Mouse (Mus musculus) forebrain, embryonic 11.5 days (tissue): ENCODE results near the gene G0s2. TPM values are rescaled to one million over a fixed set of nuclear protein-coding genes. Genes with fewer than 3 reads are reported as not detected.

Experiments
- ATAC-seq: fragments of 200-750 bp; cut with Nextera tagmentation; replicated peaks from 2 replicates; pipeline ENCODE4 v1.8.0; 2017; ENCODE audit warnings: moderate TSS enrichment; ENCODE audit not compliant: low FRiP score
- DNase-seq: peaks from one replicate; pipeline ENCODE4 v3.0.0-alpha.2; 2017; ENCODE audit warnings: low spot score
- H3K27ac ChIP-seq: fragments of 300-500 bp; sonication (generic); 2 replicates; pipeline ENCODE4 v1.5.1; 2014; ENCODE audit warnings: low read depth, low read length
- H3K27me3 ChIP-seq: fragments of 300-500 bp; sonication (generic); 2 replicates; pipeline ENCODE4 v1.6.1; 2014; ENCODE audit warnings: mild to moderate bottlenecking, low read length, mixed read lengths; ENCODE audit not compliant: control insufficient read depth, insufficient read depth
- H3K36me3 ChIP-seq: fragments of 300-500 bp; sonication (generic); 2 replicates; pipeline ENCODE4 v1.6.1; 2014; ENCODE audit warnings: mild to moderate bottlenecking, low read length, moderate library complexity, mixed read lengths; ENCODE audit not compliant: control insufficient read depth, insufficient read depth
- H3K4me1 ChIP-seq: fragments of 300-500 bp; sonication (generic); replicated peaks from 2 replicates; pipeline ENCODE4 v1.6.1; 2014; ENCODE audit warnings: low read length, mixed read lengths; ENCODE audit not compliant: control insufficient read depth, insufficient read depth
- H3K4me2 ChIP-seq: fragments of 300-500 bp; sonication (generic); 2 replicates; pipeline ENCODE4 v1.6.1; 2014; ENCODE audit warnings: low read depth, mild to moderate bottlenecking, low read length, moderate library complexity, mixed read lengths; ENCODE audit not compliant: severe bottlenecking
- H3K4me3 ChIP-seq: fragments of 300-500 bp; sonication (generic); 2 replicates; pipeline ENCODE4 v1.5.1; 2014; ENCODE audit warnings: low read depth, low read length
- H3K9ac ChIP-seq: fragments of 300-500 bp; sonication (generic); 2 replicates; pipeline ENCODE4 v1.6.1; 2014; ENCODE audit warnings: low read length
- H3K9me3 ChIP-seq: fragments of 300-500 bp; sonication (generic); 2 replicates; pipeline ENCODE4 v1.6.1; 2016; ENCODE audit warnings: low read length, mixed read lengths; ENCODE audit not compliant: control insufficient read depth
- WGBS: fragments of 180-500 bp; shearing (Covaris S2); extraction: QIAGEN DNeasy Blood & Tissue Kit; methylation state at CpG from one replicate; pipeline ENCODE4 v1.1.7; 2014; 5-methylcytosine and 5-hydroxymethylcytosine counted together
- polyA plus RNA-seq: library from polyadenylated mRNA; unstranded; fragments of >200 nt; fragmentation: Nextera tagmentation; extraction: Ambion mirVana; gene quantifications from 2 replicates; pipeline ENCODE4 v1.2.1, GENCODE M21; 2014

G0s2 gene
- polyA plus RNA-seq, 1 experiment from 2014 or later, result 6.8 TPM

DNA sequence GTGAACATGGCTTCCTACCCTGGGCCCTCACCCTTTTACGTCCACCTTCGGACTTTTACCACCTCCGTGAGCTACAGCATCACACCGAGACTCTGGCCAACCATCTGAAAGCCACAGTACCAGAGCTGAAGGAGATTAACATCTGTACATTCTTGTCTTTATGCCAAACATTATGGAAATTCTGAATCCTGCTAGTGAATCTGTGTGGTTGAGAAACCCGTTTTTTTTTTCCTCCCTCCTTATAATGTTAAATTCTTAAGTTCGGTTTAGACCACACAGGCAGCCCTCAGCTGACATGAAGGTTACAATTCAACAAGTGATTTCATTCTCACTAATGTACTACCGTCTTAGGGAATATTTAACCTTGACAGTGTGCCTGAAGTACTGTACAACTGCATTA is 38.1 kb downstream of the G0s2 start:
- DNase-seq (no peak), ATAC-seq (no peak)
- H3K4me1 ChIP-seq, result no peaks in the 10 kb centered on the region
- H3K4me3 ChIP-seq, result no peak overlapping the region
- H3K27ac ChIP-seq, result no peak overlapping the region
- H3K9me3 ChIP-seq, result no peaks in the 10 kb centered on the region
- H3K27me3 ChIP-seq, result no peaks in the 10 kb centered on the region
- H3K9ac ChIP-seq, result no peak overlapping the region
- H3K4me2 ChIP-seq, result no peak overlapping the region
- WGBS, result 92% methylated on average over 7 of the region's 7 CpGs
- H3K36me3 ChIP-seq, result no peaks in the 10 kb centered on the region

DNA sequence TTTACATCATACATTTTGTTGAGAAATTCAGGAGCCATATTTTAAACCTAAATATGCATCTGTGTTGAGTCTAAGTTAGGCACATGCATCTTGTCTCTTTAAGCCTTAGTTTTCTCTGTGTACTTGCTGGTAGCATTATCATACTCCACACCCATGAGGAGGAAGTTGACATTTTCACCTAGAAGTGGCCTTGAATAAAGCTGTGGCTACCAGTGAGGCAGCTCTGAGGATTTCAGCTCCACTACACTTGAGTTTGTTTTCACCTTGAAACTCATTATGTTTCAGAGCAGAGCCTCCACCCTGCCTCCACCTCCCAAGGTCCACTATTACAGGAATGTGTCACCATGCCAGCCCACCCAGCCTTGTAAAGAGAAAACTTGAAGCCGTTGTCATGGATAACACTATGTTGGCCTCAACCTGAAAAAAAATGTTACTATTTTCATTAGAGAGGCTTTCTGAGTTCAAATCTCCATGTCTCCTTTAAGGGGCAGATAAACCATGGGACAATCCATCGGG is 38.8 kb downstream of the G0s2 start:
- Histone ChIP-seq H3K9me3 (no peaks in the 10 kb centered on the region), H3K9ac (no peak overlapping the region), H3K36me3 (no peaks in the 10 kb centered on the region), H3K4me3 (no peak overlapping the region), H3K27me3 (no peaks in the 10 kb centered on the region), H3K27ac (no peak overlapping the region), H3K4me1 (no peaks in the 10 kb centered on the region), H3K4me2 (no peak overlapping the region)
- DNase-seq (no peak), ATAC-seq (no peak)
- WGBS, result 94% methylated on average over 2 of the region's 2 CpGs

DNA sequence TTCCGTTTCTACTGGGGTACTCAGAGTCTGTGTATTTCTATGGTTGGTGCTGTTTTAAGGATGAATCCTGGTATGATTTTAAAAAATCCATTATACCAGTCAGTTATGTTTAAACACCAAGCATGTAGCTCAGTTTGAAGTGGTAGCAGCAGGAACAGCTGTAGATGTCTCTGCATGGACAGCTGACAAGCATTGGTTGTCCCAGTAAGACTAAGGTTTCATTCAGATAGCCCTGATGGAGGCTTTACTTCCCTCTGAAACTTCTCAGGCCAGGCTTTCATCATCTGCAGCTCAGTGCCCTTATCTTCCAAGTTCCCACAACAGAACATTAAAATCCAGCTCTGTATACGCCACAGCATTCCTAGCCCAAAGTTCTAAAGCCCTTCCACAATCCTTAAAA is 40.3 kb downstream of the G0s2 start:
- no peak overlapping the region for H3K4me3 ChIP-seq
- H3K4me1 ChIP-seq, result no peaks in the 10 kb centered on the region
- WGBS, result 86% methylated on average over 2 of the region's 2 CpGs
- H3K9me3 ChIP-seq, result no peaks in the 10 kb centered on the region
- H3K9ac ChIP-seq, result no peak overlapping the region
- H3K27ac ChIP-seq, result no peak overlapping the region
- no peaks in the 10 kb centered on the region for H3K27me3 ChIP-seq
- DNase-seq (no peak), ATAC-seq (no peak)
- H3K36me3 ChIP-seq, result no peaks in the 10 kb centered on the region
- no peak overlapping the region for H3K4me2 ChIP-seq

DNA sequence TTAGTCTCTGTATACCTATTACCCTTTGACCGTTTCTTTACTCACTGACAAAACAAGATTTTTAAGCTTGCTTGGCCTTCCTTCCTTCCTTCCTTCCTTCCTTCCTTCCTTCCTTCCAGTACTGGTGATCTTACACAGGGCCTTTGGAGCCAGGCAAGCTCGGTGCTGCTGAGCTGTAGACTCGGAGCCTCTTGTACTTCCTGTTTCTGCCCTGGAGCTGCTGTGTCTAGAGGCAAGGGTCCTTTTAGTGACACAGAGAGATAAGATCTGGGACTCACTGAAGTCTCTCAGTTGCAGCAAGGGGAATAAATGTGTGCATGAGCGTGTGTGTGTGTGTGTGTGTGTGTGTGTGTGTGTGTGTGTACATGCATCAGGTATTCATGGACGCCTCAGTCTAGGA is 42.1 kb downstream of the G0s2 start:
- no peak overlapping the region for H3K9ac ChIP-seq
- no peak overlapping the region for H3K4me3 ChIP-seq
- no peak overlapping the region for H3K4me2 ChIP-seq
- H3K27ac ChIP-seq, result no peak overlapping the region
- no peaks in the 10 kb centered on the region for H3K4me1 ChIP-seq
- no peaks in the 10 kb centered on the region for H3K27me3 ChIP-seq
- H3K36me3 ChIP-seq, result no peaks in the 10 kb centered on the region
- ATAC-seq (no peak), DNase-seq (no peak)
- H3K9me3 ChIP-seq, result no peaks in the 10 kb centered on the region
- 74% methylated on average over 5 of the region's 5 CpGs for WGBS

DNA sequence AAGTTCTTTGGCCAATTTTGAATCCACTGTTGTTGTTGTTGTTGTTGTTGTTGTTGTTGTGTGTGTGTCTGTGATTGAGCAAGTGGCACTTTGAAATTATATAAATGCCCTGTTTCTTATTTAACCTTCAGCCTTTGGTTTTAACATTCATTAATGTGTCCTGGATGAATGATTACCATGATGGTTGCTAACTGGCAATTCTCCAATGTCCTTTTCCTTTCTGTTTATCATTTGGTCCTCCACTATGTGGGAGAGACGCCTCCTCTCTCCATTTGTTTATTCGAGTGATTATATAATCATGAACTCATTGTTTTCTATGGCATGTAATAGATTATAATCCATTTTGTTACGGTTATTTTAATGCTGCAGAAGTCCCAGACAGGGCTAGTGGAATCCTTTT is 42.5 kb downstream of the G0s2 start:
- H3K4me3 ChIP-seq, result no peak overlapping the region
- no peaks in the 10 kb centered on the region for H3K9me3 ChIP-seq
- H3K9ac ChIP-seq, result no peak overlapping the region
- no peaks in the 10 kb centered on the region for H3K36me3 ChIP-seq
- 0 out of 2 replicates have a peak, but pooled peaks cover under 1% of the 10 kb centered on the region for H3K4me1 ChIP-seq
- no peak for ATAC-seq
- H3K4me2 ChIP-seq, result no peak overlapping the region
- WGBS, result 83% methylated on average over 3 of the region's 3 CpGs
- no peak for DNase-seq
- no peaks in the 10 kb centered on the region for H3K27me3 ChIP-seq
- H3K27ac ChIP-seq, result no peak overlapping the region

DNA sequence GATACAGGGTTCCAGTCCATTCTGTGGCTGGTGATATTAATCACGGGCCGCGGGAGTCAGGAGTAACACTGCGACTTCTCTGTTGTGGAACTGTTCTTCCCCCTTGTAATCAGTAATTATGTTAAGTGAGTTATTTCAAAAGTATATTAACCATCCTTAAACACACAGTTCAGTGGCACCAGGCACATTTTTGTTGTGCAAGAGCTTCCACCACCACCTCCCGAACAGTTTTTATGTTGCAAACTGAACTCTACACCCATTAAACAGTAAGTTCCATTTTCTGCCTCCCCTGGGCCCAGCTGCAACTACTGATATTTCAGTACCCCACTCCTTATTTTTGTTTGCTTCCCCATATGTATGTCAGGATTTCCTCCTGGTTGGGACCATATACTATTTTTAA is 43.4 kb downstream of the G0s2 start:
- Histone ChIP-seq H3K4me1 (0 out of 2 replicates have a peak, but pooled peaks cover 3% of the 10 kb centered on the region), H3K27me3 (no peaks in the 10 kb centered on the region), H3K4me2 (no peak overlapping the region), H3K36me3 (no peaks in the 10 kb centered on the region), H3K4me3 (no peak overlapping the region), H3K9ac (no peak overlapping the region), H3K9me3 (no peaks in the 10 kb centered on the region), H3K27ac (no peak overlapping the region)
- ATAC-seq, result no peak
- DNase-seq, result no peak
- WGBS, result 89% methylated on average over 5 of the region's 5 CpGs

DNA sequence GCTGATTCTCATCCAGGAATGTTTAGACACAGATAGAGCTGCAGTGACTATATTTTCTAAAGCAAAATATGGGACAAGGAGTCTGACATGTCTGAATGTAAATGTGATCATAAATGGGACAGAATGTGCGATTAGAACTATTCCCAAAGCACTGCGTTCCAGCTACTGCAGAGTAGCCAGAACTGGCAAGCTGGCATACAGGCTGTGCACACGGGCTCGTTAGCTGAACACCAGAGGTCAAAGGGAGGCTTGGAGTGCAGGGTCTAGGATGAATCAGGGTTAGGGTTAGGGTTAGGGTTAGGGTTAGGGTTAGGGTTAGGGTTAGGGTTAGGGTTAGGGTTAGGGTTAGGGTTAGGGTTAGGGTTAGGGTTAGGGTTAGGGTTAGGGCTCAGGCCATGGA is 45.5 kb downstream of the G0s2 start:
- no peak for DNase-seq
- no peak for ATAC-seq
- no peak overlapping the region for H3K4me3 ChIP-seq
- H3K4me1 ChIP-seq, result 0 out of 2 replicates have a peak, but pooled peaks cover 3% of the 10 kb centered on the region
- WGBS, result 69% methylated on average over 4 of the region's 4 CpGs
- H3K9ac ChIP-seq, result no peak overlapping the region
- H3K27ac ChIP-seq, result no peak overlapping the region
- H3K4me2 ChIP-seq, result no peak overlapping the region
- no peaks in the 10 kb centered on the region for H3K9me3 ChIP-seq
- H3K27me3 ChIP-seq, result no peaks in the 10 kb centered on the region
- H3K36me3 ChIP-seq, result no peaks in the 10 kb centered on the region

DNA sequence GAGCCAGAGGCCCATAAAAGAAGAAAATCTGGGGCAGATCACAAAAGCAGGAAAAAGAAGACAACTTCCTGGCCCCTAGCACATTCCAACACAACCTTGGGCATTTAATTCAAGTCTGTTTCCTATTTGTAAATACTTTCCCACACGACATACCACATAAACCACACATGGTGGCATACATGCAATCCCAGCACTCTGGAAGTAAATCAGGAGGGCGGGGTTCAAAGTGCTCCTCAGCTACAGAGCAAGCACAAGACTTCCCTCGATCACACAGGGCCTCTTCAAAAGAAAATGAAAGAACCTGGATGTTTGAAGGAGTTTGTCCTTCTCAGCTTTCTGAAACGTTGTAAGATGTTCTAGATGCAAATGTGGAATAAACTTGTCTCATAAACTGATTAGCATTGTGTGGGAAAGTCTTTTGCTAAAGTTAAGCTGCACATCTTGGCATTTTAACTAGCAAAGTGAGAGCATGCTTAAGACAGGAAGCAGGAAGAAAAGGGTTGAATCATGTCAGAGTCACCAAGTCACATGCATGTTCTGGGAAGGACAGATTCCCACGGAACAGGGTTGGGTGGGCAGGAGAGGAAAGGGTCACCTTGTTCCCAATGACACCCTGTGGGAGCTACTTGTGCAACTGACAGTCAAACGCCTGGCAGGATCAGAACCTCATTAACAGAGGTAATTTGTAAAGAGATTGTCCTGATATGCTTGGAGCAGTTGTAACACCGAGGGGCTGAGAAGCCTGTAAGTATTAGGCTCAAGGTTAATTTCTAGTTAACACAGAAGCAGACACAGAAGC is 46.1 kb downstream of the G0s2 start:
- Histone ChIP-seq H3K36me3 (no peaks in the 10 kb centered on the region), H3K27ac (no peak overlapping the region), H3K4me3 (no peak overlapping the region), H3K9me3 (no peaks in the 10 kb centered on the region), H3K4me1 (0 out of 2 replicates have a peak, but pooled peaks cover 3% of the 10 kb centered on the region), H3K9ac (no peak overlapping the region), H3K27me3 (no peaks in the 10 kb centered on the region), H3K4me2 (no peak overlapping the region)
- WGBS, result 56% methylated on average over 7 of the region's 7 CpGs
- ATAC-seq, result no peak
- no peak for DNase-seq

DNA sequence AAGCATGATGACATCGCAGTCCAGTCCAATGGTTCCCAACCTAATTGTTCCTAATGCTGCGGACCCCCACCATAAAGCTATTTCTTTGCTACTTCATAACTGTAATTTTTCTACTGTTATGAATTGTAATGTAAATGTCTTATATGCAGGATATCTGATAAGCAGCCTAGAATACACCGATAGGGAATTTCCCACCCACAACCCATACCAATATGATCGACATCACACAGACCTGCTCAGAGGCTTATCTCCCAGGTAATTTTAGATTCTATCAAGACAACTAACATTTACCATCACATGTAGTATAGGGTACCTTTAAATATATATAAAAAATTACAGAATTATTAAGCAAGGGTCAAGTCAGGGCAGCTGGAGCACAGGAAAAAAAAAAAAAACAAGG is 46.9 kb downstream of the G0s2 start:
- no peak for ATAC-seq
- H3K4me1 ChIP-seq, result 0 out of 2 replicates have a peak, but pooled peaks cover 3% of the 10 kb centered on the region
- no peaks in the 10 kb centered on the region for H3K9me3 ChIP-seq
- no peaks in the 10 kb centered on the region for H3K27me3 ChIP-seq
- WGBS, result 96% methylated on average over 4 of the region's 4 CpGs
- no peak overlapping the region for H3K4me3 ChIP-seq
- DNase-seq, result no peak
- no peaks in the 10 kb centered on the region for H3K36me3 ChIP-seq
- no peak overlapping the region for H3K9ac ChIP-seq
- H3K27ac ChIP-seq, result no peak overlapping the region
- H3K4me2 ChIP-seq, result no peak overlapping the region
